Mouse (Mus musculus): Measurements from ENCODE around the gene Cox19. TPM values are rescaled to one million over a fixed set of nuclear protein-coding genes. Genes with fewer than 3 reads are reported as not detected.
A peak's percentile ranks its signal among the peaks of the same experiment; 100 is the strongest.

The Cox19 gene
- polyA plus RNA-seq, 2 experiments: 77.8 to 108 TPM

DNA sequence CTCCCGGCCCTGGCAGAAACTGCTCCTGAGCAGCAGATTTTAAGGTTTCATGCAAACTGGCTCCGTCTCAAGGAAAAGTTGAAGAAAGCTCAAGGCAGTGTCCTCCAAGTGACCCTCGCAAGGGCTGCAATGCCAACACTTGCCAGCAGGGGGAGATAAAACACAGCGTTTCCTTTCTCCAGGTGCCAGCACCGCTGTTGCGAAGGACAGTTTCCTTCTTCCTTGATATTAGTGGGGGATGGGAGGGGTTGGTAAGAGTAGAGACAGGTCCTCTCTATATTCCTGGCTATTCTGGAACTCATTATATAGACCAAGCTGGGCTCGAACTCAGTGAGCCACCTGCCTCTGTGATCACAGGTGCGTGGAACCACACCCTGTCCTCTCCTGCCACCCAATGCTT lies 19.5 kb downstream of the Cox19 start:
- Histone ChIP-seq H3K27ac (replicated peaks; ENCODE audit: low read depth, low read length) (no peak overlapping the region), H3K9me3 (ENCODE audit: control insufficient read depth, low read length) (no peaks in the 10 kb centered on the region), H3K4me1 (ENCODE audit: control insufficient read depth, insufficient read depth, low read length) (no peaks in the 10 kb centered on the region), H3K4me3 (replicated peaks; ENCODE audit: low read length) (no peak overlapping the region), H3K9ac (ENCODE audit: low read depth, low read length, severe bottlenecking) (no peak overlapping the region), H3K36me3 (ENCODE audit: control insufficient read depth, insufficient read depth, low read length) (peaks cover 14% of the 10 kb centered on the region), H3K27me3 (ENCODE audit: control insufficient read depth, insufficient read depth, low read length) (no peaks in the 10 kb centered on the region), H3K4me2 (replicated peaks; ENCODE audit: low read depth, low read length, severe bottlenecking) (no peak overlapping the region)
- DNase-seq (ENCODE audit: low spot score) (peak; percentile 73), ATAC-seq (ENCODE audit: low FRiP score, low read depth) (peak; percentile 31)
- 15% methylated on average over 8 of the region's 8 CpGs for WGBS
- no peak for TF ChIP-seq POLR2A (IDR thresholded peaks at IDR 0.05; ENCODE audit: borderline replicate concordance, extremely low read depth, insufficient read depth, insufficient read length)

DNA sequence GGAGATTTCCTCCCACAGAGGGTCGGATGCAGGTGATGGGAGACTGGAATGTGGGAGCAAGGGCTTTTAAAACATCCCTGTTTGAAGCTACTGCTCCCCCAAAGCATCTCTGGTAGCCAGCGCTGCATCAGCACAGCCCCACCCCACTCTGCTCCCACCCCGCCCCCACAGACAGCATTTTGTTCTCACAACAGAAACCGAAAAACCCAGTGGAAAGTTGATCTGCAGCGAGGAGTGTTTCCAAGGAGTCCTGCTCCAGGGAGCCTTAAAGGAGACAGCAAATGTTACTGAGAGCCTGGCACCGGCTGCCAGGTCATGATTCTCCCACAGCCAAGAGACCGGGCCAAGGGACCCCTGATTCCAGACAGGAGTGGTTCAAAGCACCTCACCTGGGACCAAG lies 20.5 kb downstream of the Cox19 start:
- Histone ChIP-seq H3K27me3 (ENCODE audit: control insufficient read depth, insufficient read depth, low read length) (peaks cover 8% of the 10 kb centered on the region; the same call in 1 of the 2 replicates), H3K27ac (replicated peaks; ENCODE audit: low read depth, low read length) (no peak overlapping the region), H3K4me3 (replicated peaks; ENCODE audit: low read length) (no peak overlapping the region), H3K9ac (ENCODE audit: low read depth, low read length, severe bottlenecking) (no peak overlapping the region), H3K4me1 (ENCODE audit: control insufficient read depth, insufficient read depth, low read length) (no peaks in the 10 kb centered on the region), H3K4me2 (replicated peaks; ENCODE audit: low read depth, low read length, severe bottlenecking) (no peak overlapping the region), H3K36me3 (ENCODE audit: control insufficient read depth, insufficient read depth, low read length) (peaks cover 5% of the 10 kb centered on the region), H3K9me3 (ENCODE audit: control insufficient read depth, low read length) (no peaks in the 10 kb centered on the region)
- no peak for ATAC-seq (ENCODE audit: low FRiP score, low read depth)
- TF ChIP-seq POLR2A (IDR thresholded peaks at IDR 0.05; ENCODE audit: borderline replicate concordance, extremely low read depth, insufficient read depth, insufficient read length): no peak
- 66% methylated on average over 7 of the region's 7 CpGs for WGBS
- DNase-seq (ENCODE audit: low spot score): no peak

DNA sequence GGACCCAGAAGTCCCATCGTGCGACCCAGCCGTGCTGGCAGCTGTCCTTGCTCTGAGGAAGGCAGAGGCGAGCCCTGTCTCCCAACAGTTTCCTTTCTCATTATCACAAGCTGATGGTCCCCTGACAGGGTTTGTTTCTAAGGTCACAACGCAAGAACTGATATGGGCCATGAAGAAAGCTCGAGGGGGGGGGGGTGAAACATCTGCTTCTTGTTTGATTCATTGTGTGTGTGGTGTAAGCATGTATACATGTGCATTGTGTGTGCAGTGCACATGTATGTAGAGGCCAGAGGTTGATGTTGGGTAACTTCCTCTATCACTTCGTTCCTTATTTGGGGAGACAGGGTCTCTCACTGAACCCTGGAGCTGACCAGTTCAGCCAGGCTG lies 23.6 kb downstream of the Cox19 start:
- Histone ChIP-seq H3K27me3 (ENCODE audit: control insufficient read depth, insufficient read depth, low read length) (peaks cover 32% of the 10 kb centered on the region), H3K36me3 (ENCODE audit: control insufficient read depth, insufficient read depth, low read length) (no peaks in the 10 kb centered on the region), H3K27ac (replicated peaks; ENCODE audit: low read depth, low read length) (no peak overlapping the region), H3K4me1 (ENCODE audit: control insufficient read depth, insufficient read depth, low read length) (peaks cover 4% of the 10 kb centered on the region; the same call in 1 of the 2 replicates), H3K9me3 (ENCODE audit: control insufficient read depth, low read length) (no peaks in the 10 kb centered on the region), H3K9ac (ENCODE audit: low read depth, low read length, severe bottlenecking) (no peak overlapping the region), H3K4me2 (replicated peaks; ENCODE audit: low read depth, low read length, severe bottlenecking) (no peak overlapping the region), H3K4me3 (replicated peaks; ENCODE audit: low read length) (no peak overlapping the region)
- no peak for TF ChIP-seq POLR2A (IDR thresholded peaks at IDR 0.05; ENCODE audit: borderline replicate concordance, extremely low read depth, insufficient read depth, insufficient read length)
- no peak for ATAC-seq (ENCODE audit: low FRiP score, low read depth)
- DNase-seq (ENCODE audit: low spot score): no peak
- WGBS: 69% methylated on average over 7 of the region's 7 CpGs

DNA sequence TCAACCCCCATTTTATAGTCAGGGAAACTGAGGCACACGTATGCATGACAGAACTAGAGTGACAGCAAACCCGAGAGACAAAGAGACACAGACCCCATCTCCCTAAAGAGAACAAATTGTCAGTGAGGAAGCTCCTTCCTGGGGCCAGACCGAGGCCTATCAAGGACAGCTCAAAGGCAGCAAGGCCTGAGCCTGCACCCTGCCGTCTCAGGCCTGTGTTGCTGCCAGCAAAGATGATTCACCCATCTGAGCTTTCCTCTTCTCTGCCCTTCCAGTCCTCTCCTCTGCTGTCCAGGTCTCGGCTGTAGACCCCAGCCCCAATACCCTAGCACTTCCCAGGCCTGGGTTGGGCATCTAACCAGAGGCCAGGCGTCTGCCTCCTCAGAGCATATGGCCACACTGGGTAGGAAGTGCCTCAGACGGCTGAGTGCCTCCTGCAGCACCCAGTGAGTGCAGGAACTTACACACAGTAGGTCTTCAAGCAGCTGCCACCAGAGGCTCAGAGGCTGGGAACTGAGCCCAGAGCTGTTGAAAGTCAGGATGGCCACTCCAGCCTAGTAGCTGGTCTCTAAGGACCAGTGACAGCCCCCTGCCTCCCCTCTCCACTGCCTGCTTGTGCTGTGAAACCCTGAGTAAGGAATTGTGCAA lies 24.1 kb downstream of the Cox19 start:
- Histone ChIP-seq H3K27me3 (ENCODE audit: control insufficient read depth, insufficient read depth, low read length) (peaks cover 32% of the 10 kb centered on the region), H3K9me3 (ENCODE audit: control insufficient read depth, low read length) (no peaks in the 10 kb centered on the region), H3K27ac (replicated peaks; ENCODE audit: low read depth, low read length) (no peak overlapping the region), H3K4me2 (replicated peaks; ENCODE audit: low read depth, low read length, severe bottlenecking) (no peak overlapping the region), H3K4me1 (ENCODE audit: control insufficient read depth, insufficient read depth, low read length) (peaks cover 4% of the 10 kb centered on the region; the same call in 1 of the 2 replicates), H3K9ac (ENCODE audit: low read depth, low read length, severe bottlenecking) (no peak overlapping the region), H3K36me3 (ENCODE audit: control insufficient read depth, insufficient read depth, low read length) (no peaks in the 10 kb centered on the region), H3K4me3 (replicated peaks; ENCODE audit: low read length) (no peak overlapping the region)
- WGBS: 75% methylated on average over 7 of the region's 7 CpGs
- ATAC-seq (ENCODE audit: low FRiP score, low read depth) (no peak), DNase-seq (ENCODE audit: low spot score) (no peak)
- no peak for TF ChIP-seq POLR2A (IDR thresholded peaks at IDR 0.05; ENCODE audit: borderline replicate concordance, extremely low read depth, insufficient read depth, insufficient read length)

DNA sequence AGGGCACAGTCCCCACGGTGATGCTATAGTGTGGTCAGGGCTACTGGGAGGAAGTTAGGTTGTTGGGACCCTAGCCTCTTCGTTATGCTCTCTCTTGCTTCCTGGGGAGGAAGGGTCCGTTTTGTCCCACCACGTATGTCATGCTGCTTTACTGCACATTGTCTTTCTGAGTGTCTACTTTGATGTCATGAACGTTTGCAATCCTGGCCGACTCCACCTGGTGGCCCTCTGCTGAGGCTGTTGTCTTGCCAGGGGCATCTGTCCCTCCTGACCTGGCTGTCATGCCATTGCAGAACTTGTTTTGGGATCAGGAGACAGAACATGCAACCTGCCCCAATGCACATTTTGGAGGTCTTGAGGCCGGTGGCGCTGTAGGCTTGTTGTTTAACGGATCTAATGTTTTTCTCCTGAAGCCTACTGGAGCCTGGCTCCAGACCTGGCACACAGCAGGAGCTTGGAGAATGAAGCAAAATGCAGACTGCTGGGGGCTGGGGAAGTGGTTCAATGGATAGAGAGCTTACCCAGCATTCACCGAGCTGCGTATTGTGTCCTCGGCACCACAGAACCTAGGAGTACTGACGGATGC lies 25.0 kb downstream of the Cox19 start:
- H3K36me3 ChIP-seq (ENCODE audit: control insufficient read depth, insufficient read depth, low read length): no peaks in the 10 kb centered on the region
- no peaks in the 10 kb centered on the region for H3K9me3 ChIP-seq (ENCODE audit: control insufficient read depth, low read length)
- 61% methylated on average over 13 of the region's 13 CpGs for whole genome bisulfite sequencing
- no peak overlapping the region for H3K4me3 ChIP-seq (replicated peaks; ENCODE audit: low read length)
- ATAC-seq (ENCODE audit: low FRiP score, low read depth) (no peak), DNase-seq (ENCODE audit: low spot score) (no peak)
- TF ChIP-seq POLR2A (IDR thresholded peaks at IDR 0.05; ENCODE audit: borderline replicate concordance, extremely low read depth, insufficient read depth, insufficient read length): no peak
- no peak overlapping the region for H3K27ac ChIP-seq (replicated peaks; ENCODE audit: low read depth, low read length)
- no peak overlapping the region for H3K4me2 ChIP-seq (replicated peaks; ENCODE audit: low read depth, low read length, severe bottlenecking)
- H3K9ac ChIP-seq (ENCODE audit: low read depth, low read length, severe bottlenecking): no peak overlapping the region
- H3K27me3 ChIP-seq (ENCODE audit: control insufficient read depth, insufficient read depth, low read length): peaks cover 32% of the 10 kb centered on the region
- peaks cover 4% of the 10 kb centered on the region; the same call in 1 of the 2 replicates for H3K4me1 ChIP-seq (ENCODE audit: control insufficient read depth, insufficient read depth, low read length)

All from limb, embryonic 14.5 days (tissue).